Mouse (Mus musculus): ENCODE results near the gene B9d1.
A peak's percentile ranks its signal among the peaks of the same experiment; 100 is the strongest.

Gene B9d1

DNA sequence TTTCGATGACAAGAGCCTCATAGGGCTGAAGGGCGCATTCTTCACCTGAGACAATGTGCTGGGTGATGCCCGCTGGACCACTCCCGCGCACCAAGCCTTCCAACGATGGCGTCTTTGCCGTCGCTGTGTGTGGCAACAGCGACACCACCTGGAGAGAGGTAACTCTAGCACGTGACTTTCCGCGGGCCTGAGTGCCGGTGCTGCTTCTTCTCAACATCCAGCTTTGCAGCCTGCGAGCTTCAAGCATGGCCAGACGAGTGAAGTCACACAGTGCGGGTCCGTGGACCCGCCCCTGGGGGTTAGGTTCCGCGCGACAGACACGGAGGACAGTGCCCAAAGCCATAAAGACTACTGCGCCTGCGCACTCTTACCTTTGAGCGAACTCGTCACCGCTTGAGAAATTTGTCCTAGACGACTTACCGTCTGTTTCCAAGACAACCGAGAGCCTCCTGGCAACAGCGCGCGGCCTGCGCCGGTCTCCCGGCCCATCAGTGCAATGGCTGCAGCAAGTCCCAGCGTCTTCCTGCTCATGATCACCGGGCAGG is at the start of gene B9d1:
Gene B9d1 (plus strand): TSS at position 432 of the 545 bp plus-strand sequence.
- DNase-seq (ENCODE audit: low spot score) = peak; percentile 98

DNA sequence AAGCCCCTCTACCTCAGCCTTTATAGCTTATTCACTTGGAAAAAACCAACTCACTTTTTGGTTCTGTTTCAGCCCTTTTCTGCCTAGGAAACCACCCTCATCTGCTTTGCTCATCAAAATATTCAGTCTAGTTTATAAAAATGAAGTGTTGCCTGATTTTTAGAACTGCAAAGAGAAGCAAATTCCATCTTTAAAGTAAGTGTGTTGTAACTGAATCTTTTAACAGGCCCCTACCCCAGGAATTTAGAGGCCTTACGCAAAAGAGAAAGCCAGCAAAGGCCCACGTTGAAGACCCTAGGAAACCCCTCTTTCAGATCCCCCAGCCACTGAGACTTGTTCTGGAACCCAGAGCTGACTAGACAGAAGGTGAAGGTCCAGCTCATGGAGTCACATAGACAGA is 40.9 kb upstream of the B9d1 start:
- no peak for DNase-seq (ENCODE audit: low spot score)

DNA sequence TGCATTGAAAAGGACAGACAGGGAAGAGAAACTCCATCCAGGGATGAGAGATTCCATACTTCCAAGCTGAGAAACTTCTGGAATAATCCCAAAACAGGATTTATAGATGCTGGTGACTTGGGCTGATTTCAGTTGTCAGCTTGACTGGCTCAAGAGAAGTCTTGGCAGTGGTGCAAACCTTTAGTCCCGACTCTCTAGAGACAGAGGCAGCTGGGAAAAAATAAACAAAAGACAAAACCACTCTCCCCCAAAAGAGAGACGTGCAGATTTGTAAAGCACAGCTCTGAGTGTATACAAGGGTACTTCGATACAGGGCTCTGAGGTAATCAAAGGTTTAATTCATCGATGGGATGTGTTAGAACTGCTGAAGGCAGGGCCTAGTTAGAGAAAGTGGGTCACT is 39.5 kb upstream of the B9d1 start:
- no peak for DNase-seq (ENCODE audit: low spot score)

DNA sequence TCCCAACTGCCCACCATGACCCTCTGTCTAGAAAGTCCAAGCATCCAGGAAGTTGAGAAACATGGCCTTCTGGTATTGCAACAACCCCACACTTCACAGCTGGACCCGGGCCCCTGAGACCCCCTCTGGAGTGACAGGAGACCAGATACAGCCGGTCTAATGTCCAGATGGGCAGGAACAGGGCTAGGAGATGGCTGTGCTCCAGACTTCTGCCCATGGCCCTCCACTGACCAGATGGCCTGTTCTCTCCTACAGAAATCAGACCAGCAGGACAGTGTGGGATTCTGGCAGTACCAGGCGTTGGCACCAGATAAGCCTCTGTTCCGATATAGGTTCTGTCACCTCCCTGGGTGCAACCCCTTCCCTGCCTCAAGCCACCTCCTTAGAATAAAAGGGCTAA is 36.4 kb upstream of the B9d1 start:
- DNase-seq (ENCODE audit: low spot score) = no peak

DNA sequence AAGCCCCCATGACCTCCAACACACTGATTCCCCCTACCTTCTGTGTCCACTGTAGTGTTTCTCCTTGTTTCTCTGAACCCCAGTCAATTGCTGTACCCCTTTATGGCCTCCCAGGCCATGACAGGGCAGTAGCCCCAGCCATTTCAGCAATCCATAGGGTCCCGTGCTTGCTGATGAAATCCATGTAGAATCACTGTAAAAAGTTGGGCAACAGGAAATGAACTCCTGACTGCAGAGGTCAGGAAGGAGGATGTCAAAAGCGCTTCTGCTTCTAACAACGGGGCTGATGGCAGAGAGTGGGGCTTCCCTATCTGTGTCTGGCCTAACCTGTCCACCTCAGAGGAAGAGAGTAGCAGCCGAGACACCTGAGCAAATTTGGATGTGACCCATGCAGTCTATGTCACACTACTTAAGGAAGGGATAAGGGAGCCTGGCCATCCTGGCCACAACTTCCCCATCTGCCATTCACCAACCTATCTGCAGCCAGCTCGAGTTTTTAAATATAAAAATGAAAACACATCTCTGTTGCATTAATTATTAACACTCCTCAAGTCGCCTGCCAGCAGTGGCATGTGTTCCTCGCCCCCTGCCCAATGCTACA is 35.5 kb upstream of the B9d1 start:
- no peak for DNase-seq (ENCODE audit: low spot score)

DNA sequence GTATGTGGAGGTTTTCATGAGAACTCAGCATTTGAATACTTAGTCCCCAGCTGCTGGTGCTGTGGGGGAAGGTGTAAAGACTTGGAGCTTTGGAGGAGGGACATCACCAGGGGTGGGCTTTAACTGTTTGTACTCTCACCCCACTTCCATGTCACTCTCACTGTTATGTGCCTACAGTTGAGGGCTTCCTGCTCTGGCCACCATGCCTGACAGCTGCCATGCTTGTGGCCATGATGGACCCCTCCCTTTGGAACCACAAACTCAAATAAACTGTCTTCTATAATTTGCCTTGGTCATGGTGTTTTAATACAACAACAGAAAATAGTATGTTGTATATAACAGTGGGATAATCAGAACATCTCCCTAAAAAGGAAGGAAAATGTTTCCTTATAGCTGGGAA is 34.1 kb upstream of the B9d1 start:
- DNase-seq (ENCODE audit: low spot score) = no peak

- DNase-seq (ENCODE audit: low spot score) = no peak
Measured at GRCm38 (mm10) chr11:61473630-61474029, 31.3 kb upstream of the B9d1 start.

DNA sequence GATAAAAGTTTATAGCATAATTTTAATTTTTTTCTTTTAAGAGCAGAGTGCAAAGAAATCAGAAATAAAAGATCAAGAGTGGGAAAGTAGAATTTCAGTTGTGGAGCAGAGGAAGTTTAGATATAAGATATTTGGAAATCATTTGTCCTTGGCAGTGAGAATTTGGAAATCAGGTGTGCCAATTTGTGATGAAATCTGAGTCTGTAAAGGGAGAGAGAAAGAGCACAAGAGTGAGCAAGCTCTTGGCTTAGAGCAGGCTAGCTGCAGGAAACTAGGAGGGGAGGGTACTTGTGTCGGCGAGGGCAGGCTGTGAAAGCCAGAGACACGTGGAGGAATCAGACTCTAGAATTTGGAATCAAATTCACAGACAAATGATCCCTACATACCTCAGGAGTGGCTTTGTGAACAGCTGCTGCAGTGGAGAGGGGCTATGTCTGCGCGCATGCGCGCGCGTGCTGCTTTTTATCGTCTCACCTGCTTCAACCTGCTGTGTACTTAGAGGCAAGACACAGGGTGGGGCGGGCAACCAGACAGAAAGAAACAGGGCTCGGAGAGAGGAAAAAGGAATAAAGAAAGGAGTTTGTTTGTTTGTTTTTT is 28.1 kb upstream of the B9d1 start:
- no peak for DNase-seq (ENCODE audit: low spot score)

DNA sequence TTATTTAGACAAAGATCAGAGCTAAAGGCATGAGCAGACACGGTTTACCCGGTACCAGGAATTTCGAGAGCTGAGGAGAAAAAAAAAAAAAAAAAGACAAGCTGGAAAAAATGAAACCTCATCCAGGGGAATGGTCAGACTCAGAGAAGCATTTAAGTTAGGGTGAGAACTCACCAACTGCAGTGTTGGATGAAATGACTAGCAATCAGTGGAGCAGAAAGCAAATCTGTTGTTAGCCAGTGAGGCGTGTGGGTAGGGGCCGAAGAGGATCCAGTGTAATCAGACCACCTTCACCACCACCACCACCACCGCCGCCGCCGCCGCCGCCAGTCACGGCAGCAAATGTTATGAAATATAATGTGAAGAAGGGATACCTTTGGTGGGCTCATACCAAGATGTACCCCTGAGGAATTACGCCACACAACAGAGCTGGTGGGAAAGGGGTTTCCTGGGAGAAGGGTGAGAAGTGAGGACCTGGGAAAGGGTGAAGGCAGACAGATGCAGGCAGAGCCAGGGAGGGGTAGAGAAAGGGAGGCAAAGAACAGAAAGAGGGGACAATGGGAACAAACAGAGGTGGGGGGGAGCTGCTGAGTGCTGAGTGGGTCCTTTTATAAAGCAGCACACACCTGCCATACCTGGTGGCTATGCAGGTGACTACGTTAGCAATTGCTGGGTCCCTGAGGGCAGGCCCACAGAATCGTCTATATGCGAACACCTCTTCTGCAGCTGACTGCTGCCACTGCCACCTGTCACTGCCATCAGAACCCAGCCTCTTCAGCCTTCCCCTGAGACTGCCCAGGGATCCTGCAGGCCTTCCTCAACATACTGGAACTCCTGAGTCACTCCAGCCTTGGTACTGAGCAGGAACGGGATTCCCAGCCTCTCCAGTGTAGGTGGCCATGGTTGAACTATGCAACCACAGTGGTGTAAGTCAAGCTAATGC is 27.1 kb upstream of the B9d1 start:
- DNase-seq (ENCODE audit: low spot score) = no peak

- no peak for DNase-seq (ENCODE audit: low spot score)
Measured at GRCm38 (mm10) chr11:61478788-61479187, 26.2 kb upstream of the B9d1 start.

- DNase-seq (ENCODE audit: low spot score) = peak; percentile 34
Measured at GRCm38 (mm10) chr11:61481239-61482090, 23.5 kb upstream of the B9d1 start.

- peak; percentile 72 for DNase-seq (ENCODE audit: low spot score)
Measured at GRCm38 (mm10) chr11:61483226-61483845, 21.6 kb upstream of the B9d1 start.

- peak; percentile 48 for DNase-seq (ENCODE audit: low spot score)
Measured at GRCm38 (mm10) chr11:61484256-61484612, 20.7 kb upstream of the B9d1 start.

DNA sequence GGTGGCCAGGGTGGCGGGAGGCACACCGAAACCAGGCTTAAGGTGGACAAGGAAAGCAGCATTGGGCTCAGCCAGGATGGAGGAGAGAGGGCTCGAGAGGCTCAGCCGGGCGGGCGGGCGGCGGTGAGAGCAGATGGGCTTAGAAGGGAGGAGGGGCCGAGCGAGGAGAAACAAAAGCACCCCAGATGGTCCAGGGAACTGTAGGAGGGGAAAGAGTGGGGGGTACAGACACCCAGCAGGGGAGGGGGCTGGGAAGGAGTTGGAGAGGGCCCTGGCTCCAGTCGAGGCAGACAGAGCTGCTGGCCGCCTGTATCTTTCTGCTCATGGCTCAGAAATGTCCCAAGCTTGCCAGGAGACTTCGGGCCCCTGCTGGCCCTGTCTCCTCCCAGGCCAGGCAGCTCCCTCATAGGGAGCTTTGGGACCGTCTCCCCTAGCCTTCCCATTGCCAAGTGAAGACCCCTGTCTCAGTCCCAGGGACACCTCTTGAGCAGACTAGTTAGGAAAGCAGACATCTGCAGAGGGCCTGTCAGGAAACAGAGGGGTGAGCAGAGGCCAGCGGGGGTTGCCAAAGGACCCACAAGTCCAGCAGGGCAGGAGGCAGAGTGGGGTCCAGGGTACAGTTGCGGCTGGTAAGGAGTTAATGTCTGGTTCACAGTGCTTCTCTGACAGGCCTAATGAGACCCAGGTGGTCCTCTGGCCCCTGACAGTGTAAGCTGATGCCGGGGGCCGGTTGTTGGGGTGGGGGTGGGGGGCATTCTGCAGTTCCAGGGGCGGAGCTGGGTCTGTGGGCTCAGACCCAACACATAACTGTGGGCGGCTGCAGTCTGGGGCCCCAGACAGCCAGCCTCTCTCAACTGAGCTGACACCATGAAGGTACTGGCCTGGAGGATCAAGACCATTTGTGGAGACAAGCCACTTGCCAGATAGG is 20.1 kb upstream of the B9d1 start, which contains the start of gene Mfap4:
Gene Mfap4 (plus strand): TSS at position 819 of the 928 bp plus-strand sequence.
- peak; percentile 88 for DNase-seq (ENCODE audit: low spot score)

DNA sequence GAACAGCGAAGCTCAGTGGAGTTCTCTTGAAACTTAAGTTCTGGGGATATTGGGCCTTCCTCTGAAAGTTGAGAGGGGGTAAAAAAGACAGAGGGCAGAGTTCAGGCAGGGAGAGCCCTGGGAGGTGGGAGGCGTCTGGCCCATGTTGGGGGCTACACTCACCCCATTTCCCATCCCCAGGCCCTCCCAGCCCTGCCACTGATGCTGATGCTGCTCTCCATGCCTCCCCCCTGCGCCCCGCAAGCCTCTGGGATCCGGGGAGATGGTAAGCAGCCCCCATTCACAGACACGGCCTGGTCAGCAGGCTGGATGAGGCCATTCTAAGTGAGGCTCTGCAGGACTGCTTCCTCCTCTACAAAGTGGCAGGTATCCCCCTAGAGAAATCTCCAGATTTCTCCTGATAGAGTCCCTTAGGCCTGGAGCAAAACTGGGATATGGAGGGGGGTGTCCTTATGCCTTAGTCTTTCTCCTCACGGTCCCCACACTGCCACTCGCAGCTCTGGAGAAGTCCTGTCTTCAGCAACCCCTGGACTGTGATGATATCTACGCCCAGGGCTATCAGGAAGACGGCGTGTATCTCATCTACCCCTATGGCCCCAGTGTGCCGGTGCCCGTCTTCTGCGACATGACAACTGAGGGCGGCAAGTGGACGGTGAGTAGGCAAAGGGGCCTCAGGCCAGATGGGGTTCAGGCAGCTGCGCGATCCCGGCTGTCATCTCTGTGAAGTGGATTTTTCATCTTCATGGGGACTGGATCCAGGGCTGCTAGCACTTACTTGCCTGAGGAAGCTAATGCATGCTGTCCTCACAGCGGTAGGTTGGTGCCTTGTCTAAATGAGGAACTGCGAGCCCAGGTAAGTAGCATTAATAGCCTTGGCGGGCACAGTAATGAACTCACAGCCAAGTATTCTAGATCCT is 19.1 kb upstream of the B9d1 start:
- DNase-seq (ENCODE audit: low spot score) = no peak

DNA sequence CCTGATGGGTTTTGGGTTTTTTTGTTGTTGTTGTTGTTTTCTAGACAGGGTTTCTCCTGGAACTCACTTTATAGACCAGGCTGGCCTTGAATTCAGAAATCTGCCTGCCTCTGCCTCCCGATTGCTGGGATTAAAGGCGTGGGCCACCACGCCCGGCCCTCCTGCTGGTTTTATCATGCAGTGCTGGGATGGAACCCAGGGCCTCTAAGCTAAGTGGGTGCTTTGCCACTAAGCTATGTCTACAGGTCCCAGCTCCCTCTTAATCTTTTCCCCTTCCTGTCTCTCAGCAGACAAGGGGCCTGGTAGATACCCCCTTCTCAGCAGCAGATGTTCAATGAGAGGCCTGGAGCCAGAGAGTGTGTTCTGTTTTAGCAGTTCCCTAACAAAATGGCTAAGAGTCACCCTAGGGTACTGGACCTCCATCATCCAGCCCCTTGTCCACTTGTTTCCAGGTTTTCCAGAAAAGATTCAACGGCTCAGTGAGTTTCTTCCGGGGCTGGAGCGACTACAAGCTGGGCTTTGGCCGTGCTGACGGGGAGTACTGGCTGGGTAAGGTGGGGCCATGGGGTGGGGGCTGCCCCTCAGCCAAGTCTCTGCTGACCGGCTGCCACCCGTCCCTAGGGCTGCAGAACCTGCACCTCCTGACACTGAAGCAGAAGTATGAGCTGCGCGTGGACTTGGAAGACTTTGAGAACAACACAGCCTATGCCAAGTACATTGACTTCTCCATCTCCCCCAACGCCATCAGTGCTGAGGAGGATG is 18.3 kb upstream of the B9d1 start:
- no peak for DNase-seq (ENCODE audit: low spot score)

DNA sequence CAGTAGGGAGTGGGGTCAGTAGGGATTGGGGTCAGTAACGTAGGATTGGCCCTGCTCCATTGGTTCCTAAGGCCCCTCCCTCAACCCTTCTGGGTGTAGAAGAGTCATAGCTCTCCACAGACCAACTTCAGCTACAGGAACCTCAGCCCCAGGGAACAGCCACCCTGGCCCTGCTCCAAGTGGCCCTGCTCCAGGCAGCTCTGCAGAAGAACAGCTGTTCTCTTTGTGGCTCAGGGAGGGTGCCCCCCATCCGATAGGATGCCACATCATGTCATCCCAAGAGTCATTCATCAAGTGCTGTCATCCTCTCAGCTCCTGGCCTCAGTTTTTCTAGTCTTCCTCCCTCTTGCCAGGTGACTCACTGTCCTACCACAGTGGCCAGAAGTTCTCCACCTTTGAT is 17.5 kb upstream of the B9d1 start:
- DNase-seq (ENCODE audit: low spot score) = no peak

DNA sequence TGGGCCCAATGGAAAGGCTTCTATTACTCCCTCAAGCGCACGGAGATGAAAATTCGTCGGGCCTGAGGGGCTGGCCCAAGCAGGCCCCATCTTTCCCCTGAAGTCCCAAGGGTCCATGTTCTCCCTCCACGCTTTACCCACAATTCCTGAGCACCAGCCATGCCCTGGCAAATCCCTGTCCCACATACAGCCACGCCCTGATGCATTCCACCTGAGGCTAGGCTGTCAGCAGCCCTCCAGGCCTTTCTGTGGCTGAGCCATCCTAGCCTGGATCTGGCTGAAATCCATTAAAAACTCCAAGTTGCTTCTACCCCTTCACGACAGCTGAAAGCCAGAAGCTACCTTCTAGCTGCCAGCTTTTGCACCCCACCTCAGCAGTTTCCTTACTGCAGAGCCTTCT is 17.0 kb upstream of the B9d1 start:
- DNase-seq (ENCODE audit: low spot score) = no peak

Data from embryo, embryonic 10 days (tissue).